Mouse (Mus musculus): Measurements from ENCODE around the gene Vps25. TPM values are rescaled to one million over a fixed set of nuclear protein-coding genes. Genes with fewer than 3 reads are reported as not detected.

Vps25 gene
- polyA plus RNA-seq, 2 experiments, result 36.3 to 90.0 TPM

- H3K4me2 ChIP-seq (ENCODE audit: low read depth), result peak overlapping the region; percentile 97; the same call in 1 of the 2 replicates
- DNase-seq (ENCODE audit: low read depth in 3 of 3, low spot score in 3 of 3) (no peak), ATAC-seq (ENCODE audit: insufficient read depth) (no peak)
- H3K36me3 ChIP-seq (replicated peaks; ENCODE audit: control insufficient read depth, insufficient read depth, low read depth), result no peaks in the 10 kb centered on the region; the same call in 1 of the 2 replicates
- 14% methylated on average over 32 of the region's 32 CpGs for WGBS (ENCODE audit: insufficient replicate concordance)
- H3K4me1 ChIP-seq (replicated peaks; ENCODE audit: control insufficient read depth in 2 of 2, insufficient read depth in 2 of 2, low read length in 1 of 2), result peaks cover 20 to 25% of the 10 kb centered on the region in 2 experiments
- H3K27ac ChIP-seq, result no peak overlapping the region
- H3K27me3 ChIP-seq (ENCODE audit: control insufficient read depth, insufficient read depth, low read length), result peaks cover 48% of the 10 kb centered on the region
- H3K9me3 ChIP-seq (ENCODE audit: control insufficient read depth, low read length), result no peaks in the 10 kb centered on the region
- H3K9ac ChIP-seq (replicated peaks), result no peak overlapping the region
- TF ChIP-seq EP300 (IDR thresholded peaks at IDR 0.05; ENCODE audit: low read depth) (no peak), CTCF (IDR thresholded peaks at IDR 0.05; ENCODE audit: low read depth) (no peak)
- no peak overlapping the region for H3K4me3 ChIP-seq (ENCODE audit: insufficient read depth in 1 of 2, low read depth in 2 of 2, low read length in 2 of 2)
Observed at GRCm38 (mm10) chr11:101263138-101263988, 9.9 kb downstream of the Vps25 start.

GRCm38 (mm10) chr11:101263989-101264280 lies 10.4 kb downstream of the Vps25 start:
- no peak for ATAC-seq (ENCODE audit: insufficient read depth)
- TF ChIP-seq CTCF (IDR thresholded peaks at IDR 0.05; ENCODE audit: low read depth) (no peak), EP300 (IDR thresholded peaks at IDR 0.05; ENCODE audit: low read depth) (no peak)
- H3K9me3 ChIP-seq (ENCODE audit: control insufficient read depth, low read length), result no peaks in the 10 kb centered on the region
- no peak for DNase-seq (ENCODE audit: low read depth in 3 of 3, low spot score in 3 of 3)
- peaks cover 14 to 22% of the 10 kb centered on the region in 2 experiments for H3K4me1 ChIP-seq (replicated peaks; ENCODE audit: control insufficient read depth in 2 of 2, insufficient read depth in 2 of 2, low read length in 1 of 2)
- H3K9ac ChIP-seq (replicated peaks), result no peak overlapping the region
- H3K4me3 ChIP-seq (ENCODE audit: insufficient read depth in 1 of 2, low read depth in 2 of 2, low read length in 2 of 2), result no peak overlapping the region
- H3K36me3 ChIP-seq (replicated peaks; ENCODE audit: control insufficient read depth, insufficient read depth, low read depth), result no peaks in the 10 kb centered on the region; the same call in 1 of the 2 replicates
- H3K27me3 ChIP-seq (ENCODE audit: control insufficient read depth, insufficient read depth, low read length), result peaks cover 48% of the 10 kb centered on the region
- H3K4me2 ChIP-seq (ENCODE audit: low read depth), result no peak overlapping the region
- WGBS (ENCODE audit: insufficient replicate concordance), result 40% methylated on average over 3 of the region's 3 CpGs
- no peak overlapping the region for H3K27ac ChIP-seq

GRCm38 (mm10) chr11:101264954-101265471 lies 11.5 kb downstream of the Vps25 start:
- ATAC-seq (ENCODE audit: insufficient read depth) (no peak), DNase-seq (ENCODE audit: low read depth in 3 of 3, low spot score in 3 of 3) (no peak)
- peaks cover 48% of the 10 kb centered on the region for H3K27me3 ChIP-seq (ENCODE audit: control insufficient read depth, insufficient read depth, low read length)
- peaks cover 10 to 20% of the 10 kb centered on the region in 2 experiments for H3K4me1 ChIP-seq (replicated peaks; ENCODE audit: control insufficient read depth in 2 of 2, insufficient read depth in 2 of 2, low read length in 1 of 2)
- H3K27ac ChIP-seq, result no peak overlapping the region
- H3K9me3 ChIP-seq (ENCODE audit: control insufficient read depth, low read length), result no peaks in the 10 kb centered on the region
- no peak overlapping the region for H3K4me3 ChIP-seq (ENCODE audit: insufficient read depth in 1 of 2, low read depth in 2 of 2, low read length in 2 of 2)
- 11% methylated on average over 31 of the region's 31 CpGs for WGBS (ENCODE audit: insufficient replicate concordance)
- H3K4me2 ChIP-seq (ENCODE audit: low read depth), result no peak overlapping the region
- H3K36me3 ChIP-seq (replicated peaks; ENCODE audit: control insufficient read depth, insufficient read depth, low read depth), result no peaks in the 10 kb centered on the region
- no peak for TF ChIP-seq EP300 (IDR thresholded peaks at IDR 0.05; ENCODE audit: low read depth)
- TF ChIP-seq CTCF (IDR thresholded peaks at IDR 0.05; ENCODE audit: low read depth), result no peak
- H3K9ac ChIP-seq (replicated peaks), result no peak overlapping the region

GRCm38 (mm10) chr11:101265906-101266305 lies 12.4 kb downstream of the Vps25 start:
- H3K4me2 ChIP-seq (ENCODE audit: low read depth), result no peak overlapping the region
- H3K9me3 ChIP-seq (ENCODE audit: control insufficient read depth, low read length), result no peaks in the 10 kb centered on the region
- no peak for TF ChIP-seq CTCF (IDR thresholded peaks at IDR 0.05; ENCODE audit: low read depth)
- no peak for TF ChIP-seq EP300 (IDR thresholded peaks at IDR 0.05; ENCODE audit: low read depth)
- peaks cover 10 to 21% of the 10 kb centered on the region in 2 experiments for H3K4me1 ChIP-seq (replicated peaks; ENCODE audit: control insufficient read depth in 2 of 2, insufficient read depth in 2 of 2, low read length in 1 of 2)
- 42% methylated on average over 6 of the region's 6 CpGs for WGBS (ENCODE audit: insufficient replicate concordance)
- ATAC-seq (ENCODE audit: insufficient read depth), result no peak
- DNase-seq (ENCODE audit: low read depth in 3 of 3, low spot score in 3 of 3), result no peak
- no peak overlapping the region for H3K27ac ChIP-seq
- peaks cover 48% of the 10 kb centered on the region for H3K27me3 ChIP-seq (ENCODE audit: control insufficient read depth, insufficient read depth, low read length)
- H3K4me3 ChIP-seq (ENCODE audit: insufficient read depth in 1 of 2, low read depth in 2 of 2, low read length in 2 of 2), result no peak overlapping the region
- H3K9ac ChIP-seq (replicated peaks), result no peak overlapping the region
- H3K36me3 ChIP-seq (replicated peaks; ENCODE audit: control insufficient read depth, insufficient read depth, low read depth), result no peaks in the 10 kb centered on the region

- Histone ChIP-seq H3K4me3 (ENCODE audit: insufficient read depth in 1 of 2, low read depth in 2 of 2, low read length in 2 of 2) (no peak overlapping the region), H3K36me3 (replicated peaks; ENCODE audit: control insufficient read depth, insufficient read depth, low read depth) (no peaks in the 10 kb centered on the region), H3K4me2 (ENCODE audit: low read depth) (no peak overlapping the region), H3K9me3 (ENCODE audit: control insufficient read depth, low read length) (no peaks in the 10 kb centered on the region), H3K27ac (no peak overlapping the region), H3K9ac (replicated peaks) (no peak overlapping the region), H3K4me1 (replicated peaks; ENCODE audit: control insufficient read depth in 2 of 2, insufficient read depth in 2 of 2, low read length in 1 of 2) (peaks cover 6 to 11% of the 10 kb centered on the region in 2 experiments), H3K27me3 (ENCODE audit: control insufficient read depth, insufficient read depth, low read length) (peaks cover 20% of the 10 kb centered on the region)
- TF ChIP-seq EP300 (IDR thresholded peaks at IDR 0.05; ENCODE audit: low read depth) (no peak), CTCF (IDR thresholded peaks at IDR 0.05; ENCODE audit: low read depth) (no peak)
- DNase-seq (ENCODE audit: low read depth in 3 of 3, low spot score in 3 of 3) (no peak), ATAC-seq (ENCODE audit: insufficient read depth) (peak; percentile 51; the same call in 1 of the 2 replicates)
- 19% methylated on average over 10 of the region's 10 CpGs for WGBS (ENCODE audit: insufficient replicate concordance)
Observed at GRCm38 (mm10) chr11:101269577-101270116, 16.1 kb downstream of the Vps25 start.
